11 mouse cellular contexts compared by ENCODE assay signal in the genomic region with DNA sequence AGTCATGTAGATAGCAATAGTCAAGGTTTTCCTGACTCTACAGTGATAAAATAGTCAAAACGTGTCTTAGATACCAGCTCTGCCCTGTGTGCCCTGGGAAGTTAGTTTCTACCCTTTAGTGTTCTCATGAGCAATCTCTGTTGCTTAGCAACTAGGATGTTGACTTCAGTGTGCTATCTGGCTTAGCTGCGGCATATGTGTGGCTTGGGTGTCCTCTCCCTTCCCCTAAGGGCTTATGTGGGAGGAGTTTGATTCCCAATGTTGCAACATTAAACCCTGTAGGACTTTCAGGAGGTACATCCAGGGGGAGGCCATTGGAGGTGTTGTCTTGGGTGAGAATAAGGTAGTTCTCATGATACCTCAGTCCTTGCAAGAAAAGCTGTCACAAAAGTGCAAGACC.
DNase-seq lines count a peak whose midpoint lies in the region; ATAC-seq and TF ChIP-seq lines count a peak whose summit lies in the region.
"Had no signal": no experiment of that assay in that cellular context is flagged by ENCODE, and none has a peak within 500 bp of the region (broad histone marks: within the 10 kb centered on the region; RNA-seq: fewer than 3 reads in every experiment).

No protein-coding gene starts in this region.

- no peaks in the 10 kb centered on the region for H3K36me3 ChIP-seq in heart, embryonic 14.5 days (ENCODE audit: control insufficient read depth, insufficient read depth, low read length)
- H3K36me3 ChIP-seq in neural tube, embryonic 13.5 days = no peaks in the 10 kb centered on the region
- H3K36me3 ChIP-seq in limb, embryonic 10.5 days = no peaks in the 10 kb centered on the region
- no peaks in the 10 kb centered on the region for H3K36me3 ChIP-seq in stomach, postnatal 0 days (ENCODE audit: control insufficient read depth, insufficient read depth, low read length)
- H3K36me3 ChIP-seq: intestine, embryonic 15.5 days had no signal

- no peaks in the 10 kb centered on the region for H3K9me3 ChIP-seq in heart, embryonic 14.5 days (ENCODE audit: control insufficient read depth, low read length)
- H3K9me3 ChIP-seq in neural tube, embryonic 13.5 days = no peaks in the 10 kb centered on the region
- no peaks in the 10 kb centered on the region for H3K9me3 ChIP-seq in limb, embryonic 10.5 days (replicated peaks)
- no peaks in the 10 kb centered on the region for H3K9me3 ChIP-seq in stomach, postnatal 0 days (ENCODE audit: control insufficient read depth, low read length)
- H3K9me3 ChIP-seq: intestine, embryonic 15.5 days had no signal

- peak; percentile 48; the same call in 1 of the 2 replicates for ATAC-seq in heart, embryonic 14.5 days (ENCODE audit: insufficient number of reproducible peaks, insufficient read depth, low FRiP score, low read depth)
- ATAC-seq in neural tube, embryonic 13.5 days (ENCODE audit: low read depth) = no peak
- ATAC-seq in stomach, postnatal 0 days (ENCODE audit: low FRiP score, low TSS enrichment) = peak; percentile 88
- ATAC-seq: intestine, embryonic 15.5 days had no signal

- no peak for DNase-seq in heart, postnatal 25 days (ENCODE audit: low spot score)
- no peak for DNase-seq in neural tube, embryonic 10.5 days (ENCODE audit: extremely low spot score, low spot score)
- no peak for DNase-seq in limb, embryonic 10.5 days (ENCODE audit: low spot score)
- DNase-seq in stomach, postnatal 0 days (ENCODE audit: low spot score) = no peak
- no peak for DNase-seq in cerebellum, postnatal 25 days
- no peak for DNase-seq in spleen, postnatal 36 days (ENCODE audit: low spot score in 2 of 2)
- DNase-seq: adrenal gland, postnatal 25 days had no signal

- H3K27ac ChIP-seq in heart, embryonic 14.5 days (replicated peaks in 1 of 2; ENCODE audit: control insufficient read depth in 1 of 2, insufficient read depth in 1 of 2, low read depth in 2 of 2, low read length in 2 of 2) = no peak overlapping the region
- 0 out of 2 replicates have a peak overlapping the region, but pooled peaks have one; percentile 25 for H3K27ac ChIP-seq in neural tube, embryonic 13.5 days (replicated peaks)
- peak overlapping the region; percentile 65 for H3K27ac ChIP-seq in limb, embryonic 10.5 days
- H3K27ac ChIP-seq in stomach, postnatal 0 days (replicated peaks) = no peak overlapping the region
- H3K27ac ChIP-seq: intestine, embryonic 15.5 days; liver, embryonic 14.5 days had no signal

- H3K4me1 ChIP-seq in heart, embryonic 14.5 days (ENCODE audit: control insufficient read depth in 2 of 2, insufficient read depth in 2 of 2, low read length in 2 of 2) = peaks cover 14 to 27% of the 10 kb centered on the region in 2 experiments
- peaks cover 32% of the 10 kb centered on the region for H3K4me1 ChIP-seq in neural tube, embryonic 13.5 days (replicated peaks)
- H3K4me1 ChIP-seq in limb, embryonic 10.5 days = peaks cover 36% of the 10 kb centered on the region
- H3K4me1 ChIP-seq in stomach, postnatal 0 days (replicated peaks; ENCODE audit: control insufficient read depth, insufficient read depth) = no peaks in the 10 kb centered on the region; the same call in 1 of the 2 replicates

- no peak overlapping the region for H3K4me2 ChIP-seq in heart, embryonic 14.5 days (ENCODE audit: low read length)
- no peak overlapping the region for H3K4me2 ChIP-seq in neural tube, embryonic 13.5 days
- H3K4me2 ChIP-seq in stomach, postnatal 0 days (replicated peaks; ENCODE audit: low read depth) = no peak overlapping the region
- H3K4me2 ChIP-seq: intestine, embryonic 15.5 days had no signal

- TF ChIP-seq CTCF in stomach, postnatal 0 days (IDR thresholded peaks at IDR 0.05; ENCODE audit: low read depth) = no peak

- no peak overlapping the region for H3K4me3 ChIP-seq in heart, embryonic 14.5 days (ENCODE audit: control insufficient read depth in 1 of 2, insufficient read depth in 1 of 2, low read depth in 1 of 2, low read length in 2 of 2)
- no peak overlapping the region for H3K4me3 ChIP-seq in neural tube, embryonic 13.5 days
- H3K4me3 ChIP-seq in limb, embryonic 10.5 days = no peak overlapping the region
- no peak overlapping the region for H3K4me3 ChIP-seq in stomach, postnatal 0 days (ENCODE audit: low read depth, low read length)
- H3K4me3 ChIP-seq: intestine, embryonic 15.5 days had no signal

- TF ChIP-seq EP300 in stomach, postnatal 0 days (optimal IDR thresholded peaks at IDR 0.05) = no peak

- intact Hi-C loops in heart, postnatal 25 days (cut with DNase I) = no loop called here

- WGBS in heart, embryonic 14.5 days = 4% methylated on average over 2 of the region's 2 CpGs
- WGBS in neural tube, embryonic 13.5 days = 18% methylated on average over 2 of the region's 2 CpGs
- 59% methylated on average over 2 of the region's 2 CpGs for whole genome bisulfite sequencing in limb, embryonic 10.5 days
- 32% methylated on average over 2 of the region's 2 CpGs for WGBS in stomach, postnatal 0 days

- H3K27me3 ChIP-seq in heart, embryonic 14.5 days (ENCODE audit: control insufficient read depth, insufficient read depth, low read length) = no peaks in the 10 kb centered on the region
- H3K27me3 ChIP-seq in neural tube, embryonic 13.5 days = no peaks in the 10 kb centered on the region
- H3K27me3 ChIP-seq in limb, embryonic 10.5 days (ENCODE audit: low read depth, poor library complexity, severe bottlenecking) = no peaks in the 10 kb centered on the region
- H3K27me3 ChIP-seq in stomach, postnatal 0 days (ENCODE audit: control insufficient read depth, insufficient read depth, low read length) = no peaks in the 10 kb centered on the region
- H3K27me3 ChIP-seq: intestine, embryonic 15.5 days had no signal

- no peak overlapping the region for H3K9ac ChIP-seq in heart, embryonic 14.5 days (ENCODE audit: low read length)
- no peak overlapping the region for H3K9ac ChIP-seq in neural tube, embryonic 13.5 days
- no peak overlapping the region for H3K9ac ChIP-seq in stomach, postnatal 0 days (ENCODE audit: low read length)
- H3K9ac ChIP-seq: intestine, embryonic 15.5 days; liver, embryonic 14.5 days had no signal

Comparison
In these comparisons a context has a peak if more than half of its experiments do, and no peak if none do; other contexts are left out.
1. H3K27ac ChIP-seq: peak in neural tube, embryonic 13.5 days (single experiment) and limb, embryonic 10.5 days (single experiment); none in heart, embryonic 14.5 days (0 of 2) and stomach, postnatal 0 days (single experiment).